ENCODE assay signal across 15 mouse cellular contexts in the genomic region with DNA sequence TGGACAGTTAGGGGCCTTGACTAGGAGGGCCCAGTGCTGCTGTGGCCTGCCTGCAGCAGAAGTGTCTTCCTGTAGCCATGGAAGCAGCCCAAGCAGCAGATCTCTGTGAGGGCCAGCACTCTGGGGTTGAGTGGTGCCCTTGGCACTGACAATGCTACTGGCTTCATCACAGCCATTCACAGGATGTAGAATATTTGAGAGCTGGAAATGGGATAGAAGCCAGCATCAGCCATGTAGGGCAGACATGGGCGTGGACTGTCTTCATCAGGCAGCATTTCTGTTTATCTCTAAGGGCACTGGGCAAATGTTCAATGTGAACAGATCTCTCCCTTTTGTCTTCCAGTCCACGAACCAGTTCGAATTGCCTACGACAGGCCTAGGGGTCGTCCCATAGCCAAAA. TPM values are rescaled to one million over a fixed set of nuclear protein-coding genes. Genes with fewer than 3 reads are reported as not detected.
DNase-seq lines count a peak whose midpoint lies in the region; ATAC-seq lines count a peak whose summit lies in the region.
"Had no signal": no experiment of that assay in that cellular context is flagged by ENCODE, and none has a peak within 500 bp of the region (broad histone marks: within the 10 kb centered on the region; RNA-seq: fewer than 3 reads in every experiment).

No protein-coding gene starts in this region.

- no peak for DNase-seq in liver, embryonic 11.5 days (ENCODE audit: low spot score)
- peak; percentile 52 for DNase-seq in heart, postnatal 4 days
- peak; percentile 74 for DNase-seq in lung, postnatal 36 days
- DNase-seq in cerebellum, adult 11 months: no peak
- DNase-seq in urinary bladder, postnatal 4 days (ENCODE audit: low spot score in 2 of 2): no peak
- DNase-seq: adrenal gland, postnatal 14 days; cerebellum, postnatal 10 days; kidney, adult 9 months had no signal

- H3K27ac ChIP-seq in liver, embryonic 12.5 days: peak overlapping the region; percentile 34
- no peak overlapping the region for H3K27ac ChIP-seq in liver, embryonic 11.5 days (ENCODE audit: low read depth, low read length)
- H3K27ac ChIP-seq: forebrain, embryonic 15.5 days; heart, adult 2 months; neural tube, embryonic 13.5 days had no signal

- H3K27me3 ChIP-seq in liver, embryonic 12.5 days (replicated peaks): no peaks in the 10 kb centered on the region
- H3K27me3 ChIP-seq in liver, embryonic 11.5 days (replicated peaks; ENCODE audit: control insufficient read depth, insufficient read depth, low read length): no peaks in the 10 kb centered on the region
- H3K27me3 ChIP-seq: forebrain, embryonic 15.5 days; megakaryocyte, embryonic 14.5 days; neural tube, embryonic 13.5 days had no signal

- peaks cover 100% of the 10 kb centered on the region for H3K36me3 ChIP-seq in liver, embryonic 12.5 days
- peaks cover 68% of the 10 kb centered on the region for H3K36me3 ChIP-seq in liver, embryonic 11.5 days (ENCODE audit: control insufficient read depth, insufficient read depth, low read length)

- peak overlapping the region; percentile 2; the same call in 1 of the 2 replicates for H3K9ac ChIP-seq in liver, embryonic 12.5 days
- no peak overlapping the region for H3K9ac ChIP-seq in liver, embryonic 11.5 days (ENCODE audit: low read depth, low read length)
- H3K9ac ChIP-seq: forebrain, embryonic 15.5 days; neural tube, embryonic 13.5 days had no signal

- H3K9me3 ChIP-seq in liver, embryonic 12.5 days (replicated peaks): no peaks in the 10 kb centered on the region
- H3K9me3 ChIP-seq in liver, embryonic 11.5 days (ENCODE audit: control insufficient read depth, low read length): no peaks in the 10 kb centered on the region
- H3K9me3 ChIP-seq: forebrain, embryonic 15.5 days; megakaryocyte, embryonic 14.5 days; neural tube, embryonic 13.5 days had no signal

- H3K4me1 ChIP-seq in liver, embryonic 12.5 days: peaks cover 33% of the 10 kb centered on the region
- peaks cover 7% of the 10 kb centered on the region; the same call in 1 of the 2 replicates for H3K4me1 ChIP-seq in liver, embryonic 11.5 days (replicated peaks; ENCODE audit: control insufficient read depth, insufficient read depth, low read length)
- H3K4me1 ChIP-seq: forebrain, embryonic 15.5 days; neural tube, embryonic 13.5 days had no signal

- no peak overlapping the region for H3K4me3 ChIP-seq in liver, embryonic 12.5 days
- no peak overlapping the region for H3K4me3 ChIP-seq in liver, embryonic 11.5 days (ENCODE audit: low read depth, low read length)
- H3K4me3 ChIP-seq: forebrain, embryonic 15.5 days; heart, adult 2 months; megakaryocyte, embryonic 14.5 days; neural tube, embryonic 13.5 days had no signal

- 66% methylated on average over 5 of the region's 5 CpGs for WGBS in liver, embryonic 12.5 days (ENCODE audit: insufficient replicate concordance)
- 81% methylated on average over 5 of the region's 5 CpGs for WGBS in liver, embryonic 11.5 days

- H3K4me2 ChIP-seq in liver, embryonic 12.5 days: no peak overlapping the region
- no peak overlapping the region for H3K4me2 ChIP-seq in liver, embryonic 11.5 days
- H3K4me2 ChIP-seq: forebrain, embryonic 15.5 days; neural tube, embryonic 13.5 days had no signal

- ATAC-seq in liver, embryonic 12.5 days: peak; percentile 38; the same call in 1 of the 2 replicates
- ATAC-seq in liver, embryonic 11.5 days (replicated peaks; ENCODE audit: low FRiP score): no peak
- ATAC-seq in erythroblast, adult 5-6 weeks (replicated peaks; ENCODE audit: low FRiP score, poor library complexity, severe bottlenecking): peak; percentile 68
- ATAC-seq: CD4-positive, CD25-positive, alpha-beta regulatory T cell, adult 4 months; forebrain, embryonic 15.5 days had no signal

RNA-seq across cellular contexts. Expression of a gene that starts 24.0 kb away (rescaled TPM):
- 19.6 and 21.4 TPM in 2 replicates for polyA plus RNA-seq in liver, embryonic 12.5 days (2016; fragmentation: Nextera tagmentation; extraction: Ambion mirVana)
- 33.9 and 37.9 TPM in 2 replicates for polyA plus RNA-seq in liver, embryonic 11.5 days (2014; fragmentation: Nextera tagmentation; extraction: Ambion mirVana)
- 0.63 and 1.3 TPM in 2 replicates for total RNA-seq in erythroblast, adult 5-6 weeks (2015; ENCODE audit: low replicate concordance)
- 0.68 and 2.5 TPM in 2 replicates for total RNA-seq in erythroblast, adult 5-6 weeks (2017; ENCODE audit: low replicate concordance)
- total RNA-seq in heart, postnatal 4 days (2021): 10 to 100 TPM; 36.2 to 36.4 TPM

RNA-seq across cellular contexts. Expression of a gene that starts 24.3 kb away (rescaled TPM):
- polyA plus RNA-seq in liver, embryonic 12.5 days (2016; fragmentation: Nextera tagmentation; extraction: Ambion mirVana): 23.9 and 24.8 TPM in 2 replicates
- polyA plus RNA-seq in liver, embryonic 11.5 days (2014; fragmentation: Nextera tagmentation; extraction: Ambion mirVana): 34.8 and 35.0 TPM in 2 replicates
- total RNA-seq in erythroblast, adult 5-6 weeks (2015; ENCODE audit: low replicate concordance): 4.6 TPM in 1 of 2 replicates, not detected in the other
- 4.0 and 6.1 TPM in 2 replicates for total RNA-seq in erythroblast, adult 5-6 weeks (2017; ENCODE audit: low replicate concordance)
- total RNA-seq in heart, postnatal 4 days (2021): 10 to 100 TPM; 10.2 to 10.6 TPM

RNA-seq across cellular contexts. Expression of a gene that starts 24.6 kb away (rescaled TPM):
- 24.4 and 24.7 TPM in 2 replicates for polyA plus RNA-seq in liver, embryonic 12.5 days (2016; fragmentation: Nextera tagmentation; extraction: Ambion mirVana)
- polyA plus RNA-seq in liver, embryonic 11.5 days (2014; fragmentation: Nextera tagmentation; extraction: Ambion mirVana): 33.0 and 40.8 TPM in 2 replicates
- total RNA-seq in erythroblast, adult 5-6 weeks (2015; ENCODE audit: low replicate concordance): 24.4 and 33.9 TPM in 2 replicates
- total RNA-seq in erythroblast, adult 5-6 weeks (2017; ENCODE audit: low replicate concordance): 22.7 and 28.9 TPM in 2 replicates
- total RNA-seq in heart, postnatal 4 days (2021): 10 to 100 TPM; 52.2 to 55.4 TPM

RNA-seq across cellular contexts. Expression of a gene that starts 43.7 kb away (rescaled TPM):
- 37.0 and 40.0 TPM in 2 replicates for polyA plus RNA-seq in liver, embryonic 12.5 days (2016; fragmentation: Nextera tagmentation; extraction: Ambion mirVana)
- polyA plus RNA-seq in liver, embryonic 11.5 days (2014; fragmentation: Nextera tagmentation; extraction: Ambion mirVana): 56.5 and 59.1 TPM in 2 replicates
- total RNA-seq in erythroblast, adult 5-6 weeks (2015; ENCODE audit: low replicate concordance): 15.0 TPM in 2 replicates
- 23.3 and 40.0 TPM in 2 replicates for total RNA-seq in erythroblast, adult 5-6 weeks (2017; ENCODE audit: low replicate concordance)
- total RNA-seq in heart, postnatal 4 days (2021): 10 to 100 TPM; 37.2 to 46.4 TPM

RNA-seq across cellular contexts. Expression of a gene that starts 43.7 kb away (rescaled TPM):
- 205 and 212 TPM in 2 replicates for polyA plus RNA-seq in liver, embryonic 12.5 days (2016; fragmentation: Nextera tagmentation; extraction: Ambion mirVana)
- polyA plus RNA-seq in liver, embryonic 11.5 days (2014; fragmentation: Nextera tagmentation; extraction: Ambion mirVana): 281 and 298 TPM in 2 replicates
- total RNA-seq in erythroblast, adult 5-6 weeks (2015; ENCODE audit: low replicate concordance): 52.7 and 89.2 TPM in 2 replicates
- total RNA-seq in erythroblast, adult 5-6 weeks (2017; ENCODE audit: low replicate concordance): 36.9 and 53.7 TPM in 2 replicates
- 100 to 1,000 TPM; 176 to 179 TPM for total RNA-seq in heart, postnatal 4 days (2021)

Comparison
In these comparisons a context has a peak if more than half of its experiments do, and no peak if none do; other contexts are left out.
1. DNase-seq: peak in heart, postnatal 4 days (single experiment) and lung, postnatal 36 days (single experiment); none in liver, embryonic 11.5 days (single experiment), cerebellum, adult 11 months (single experiment) and urinary bladder, postnatal 4 days (0 of 2).
2. RNA of a gene that starts 24.0 kb away (total RNA-seq): 36.2 to 36.4 TPM in heart, postnatal 4 days; 0.63 to 2.5 TPM in erythroblast, adult 5-6 weeks; every median in the first group is over 10 times any median in the second.